In the genomic region with DNA sequence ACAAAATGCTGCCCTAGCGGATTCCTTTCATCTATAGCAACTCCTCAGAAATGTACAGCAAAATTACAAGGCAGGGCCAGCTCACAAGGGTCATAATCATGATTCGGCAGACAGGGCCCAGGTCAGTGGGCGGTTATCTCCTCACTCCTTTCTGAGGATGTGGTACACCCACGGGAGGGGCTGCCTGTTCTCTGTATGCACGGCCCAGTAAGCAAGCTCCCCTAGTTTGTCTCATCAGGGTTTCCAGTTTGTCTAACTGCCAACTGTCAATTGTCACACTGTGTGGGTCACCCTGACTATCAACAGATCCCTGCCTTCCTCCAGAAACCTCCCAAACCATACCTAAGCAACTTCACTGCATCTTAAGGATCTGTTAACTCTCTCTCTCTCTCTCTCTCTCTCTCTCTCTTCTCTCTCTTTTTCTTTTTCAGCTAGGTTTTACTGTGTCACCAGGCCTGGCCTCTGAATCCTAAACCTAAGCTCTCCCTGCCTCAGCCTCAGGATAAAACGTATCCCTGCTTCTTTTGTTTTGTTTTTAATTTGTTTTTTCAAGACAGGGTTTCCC, we compare ENCODE assay signal across 11 mouse cellular contexts. TPM values are rescaled to one million over a fixed set of nuclear protein-coding genes. Genes with fewer than 3 reads are reported as not detected.
DNase-seq lines count a peak whose midpoint lies in the region; ATAC-seq lines count a peak whose summit lies in the region.
"Had no signal": no experiment of that assay in that cellular context is flagged by ENCODE, and none has a peak within 500 bp of the region (broad histone marks: within the 10 kb centered on the region; RNA-seq: fewer than 3 reads in every experiment).

No protein-coding gene starts in this region.

- H3K27ac ChIP-seq in heart, embryonic 11.5 days (ENCODE audit: low read depth, low read length): peak overlapping the region; percentile 50; the same call in 1 of the 2 replicates
- peak overlapping the region; percentile 73 for H3K27ac ChIP-seq in embryonic facial prominence, embryonic 13.5 days
- H3K27ac ChIP-seq: neural tube, embryonic 13.5 days had no signal

- H3K36me3 ChIP-seq in heart, embryonic 11.5 days (ENCODE audit: control insufficient read depth, insufficient read depth, low read length): no peaks in the 10 kb centered on the region
- no peaks in the 10 kb centered on the region for H3K36me3 ChIP-seq in embryonic facial prominence, embryonic 13.5 days
- H3K36me3 ChIP-seq in megakaryocyte, embryonic 14.5 days (replicated peaks; ENCODE audit: low read length): peaks cover 64% of the 10 kb centered on the region
- H3K36me3 ChIP-seq: neural tube, embryonic 13.5 days had no signal

- H3K27me3 ChIP-seq in heart, embryonic 11.5 days (ENCODE audit: control insufficient read depth, insufficient read depth, low read length): no peaks in the 10 kb centered on the region
- H3K27me3 ChIP-seq in embryonic facial prominence, embryonic 13.5 days: no peaks in the 10 kb centered on the region
- H3K27me3 ChIP-seq in megakaryocyte, embryonic 14.5 days (replicated peaks): no peaks in the 10 kb centered on the region
- H3K27me3 ChIP-seq: neural tube, embryonic 13.5 days had no signal

- H3K4me1 ChIP-seq in heart, embryonic 11.5 days (ENCODE audit: control insufficient read depth, insufficient read depth, low read length): peaks cover 21% of the 10 kb centered on the region
- H3K4me1 ChIP-seq in embryonic facial prominence, embryonic 13.5 days: peaks cover 33% of the 10 kb centered on the region
- peaks cover 100% of the 10 kb centered on the region for H3K4me1 ChIP-seq in megakaryocyte, embryonic 14.5 days

- WGBS in heart, embryonic 11.5 days (ENCODE audit: insufficient replicate concordance): 45% methylated on average over 6 of the region's 6 CpGs
- WGBS in embryonic facial prominence, embryonic 13.5 days: 60% methylated on average over 6 of the region's 6 CpGs

- H3K9me3 ChIP-seq in heart, embryonic 11.5 days (replicated peaks; ENCODE audit: control insufficient read depth, low read length): no peaks in the 10 kb centered on the region
- no peaks in the 10 kb centered on the region for H3K9me3 ChIP-seq in embryonic facial prominence, embryonic 13.5 days
- 0 out of 2 replicates have a peak, but pooled peaks cover 7% of the 10 kb centered on the region for H3K9me3 ChIP-seq in megakaryocyte, embryonic 14.5 days
- H3K9me3 ChIP-seq: neural tube, embryonic 13.5 days had no signal

- H3K4me3 ChIP-seq in heart, embryonic 11.5 days (ENCODE audit: low read depth, low read length): no peak overlapping the region
- no peak overlapping the region for H3K4me3 ChIP-seq in embryonic facial prominence, embryonic 13.5 days
- peak overlapping the region; percentile 90 for H3K4me3 ChIP-seq in megakaryocyte, embryonic 14.5 days (replicated peaks)
- H3K4me3 ChIP-seq: neural tube, embryonic 13.5 days had no signal

- H3K9ac ChIP-seq in heart, embryonic 11.5 days (ENCODE audit: low read depth, low read length): 0 out of 2 replicates have a peak overlapping the region, but pooled peaks have one; percentile 34
- H3K9ac ChIP-seq in embryonic facial prominence, embryonic 13.5 days: no peak overlapping the region
- H3K9ac ChIP-seq: neural tube, embryonic 13.5 days had no signal

- no peak for DNase-seq in heart, adult 8-10 months (ENCODE audit: low spot score)
- DNase-seq in CD4-positive helper T cell, adult 2 months (ENCODE audit: low read depth, low spot score): peak; percentile 76
- DNase-seq in ovary, postnatal 36 days (ENCODE audit: low spot score): no peak
- DNase-seq in urinary bladder, postnatal 36 days (ENCODE audit: low spot score in 2 of 2): no peak
- DNase-seq in heart, adult 11 months: no peak
- DNase-seq: kidney, postnatal 14 days; lung, adult 2 months had no signal

- no peak overlapping the region for H3K4me2 ChIP-seq in heart, embryonic 11.5 days
- H3K4me2 ChIP-seq in embryonic facial prominence, embryonic 13.5 days: no peak overlapping the region
- H3K4me2 ChIP-seq: neural tube, embryonic 13.5 days had no signal

- ATAC-seq in heart, embryonic 11.5 days (replicated peaks; ENCODE audit: insufficient number of reproducible peaks, low FRiP score, low TSS enrichment): no peak
- no peak for ATAC-seq in embryonic facial prominence, embryonic 13.5 days (ENCODE audit: insufficient number of reproducible peaks, insufficient read depth, low FRiP score, low TSS enrichment, low read depth)

RNA-seq across cellular contexts. Expression of a gene that starts 55.5 kb away (rescaled TPM):
- polyA plus RNA-seq in heart, embryonic 11.5 days (2014; fragmentation: Nextera tagmentation; extraction: Ambion mirVana): 11.0 and 13.7 TPM in 2 replicates
- 10 to 100 TPM; 56.5 to 72.3 (median 68.6) TPM for total RNA-seq in heart, adult 8-10 months (2022)
- 7.3 and 9.3 TPM in 2 replicates for polyA plus RNA-seq in embryonic facial prominence, embryonic 13.5 days (2015; fragmentation: Nextera tagmentation; extraction: Ambion mirVana)
- 55.2 and 58.6 TPM in 2 replicates for polyA plus RNA-seq in megakaryocyte, embryonic 14.5 days (2012; ENCODE audit: insufficient read depth, low replicate concordance)
